Mouse (Mus musculus) E14TG2a.4 (cell line): ENCODE data around the gene Enkd1.

Experiments
- CTCF ChIP-seq: conservative IDR thresholded peaks from 2 replicates; pipeline ENCODE4 v1.5.1; 2014; ENCODE audit warnings: low read length
- NANOG ChIP-seq: IDR thresholded peaks from 2 replicates; pipeline ENCODE4 v1.6.1; 2014; ENCODE audit warnings: borderline replicate concordance, low read length, mixed read lengths
- POU5F1 ChIP-seq: IDR thresholded peaks from 2 replicates; pipeline ENCODE4 v1.6.1; 2014; ENCODE audit warnings: low read length, borderline replicate concordance

DNA sequence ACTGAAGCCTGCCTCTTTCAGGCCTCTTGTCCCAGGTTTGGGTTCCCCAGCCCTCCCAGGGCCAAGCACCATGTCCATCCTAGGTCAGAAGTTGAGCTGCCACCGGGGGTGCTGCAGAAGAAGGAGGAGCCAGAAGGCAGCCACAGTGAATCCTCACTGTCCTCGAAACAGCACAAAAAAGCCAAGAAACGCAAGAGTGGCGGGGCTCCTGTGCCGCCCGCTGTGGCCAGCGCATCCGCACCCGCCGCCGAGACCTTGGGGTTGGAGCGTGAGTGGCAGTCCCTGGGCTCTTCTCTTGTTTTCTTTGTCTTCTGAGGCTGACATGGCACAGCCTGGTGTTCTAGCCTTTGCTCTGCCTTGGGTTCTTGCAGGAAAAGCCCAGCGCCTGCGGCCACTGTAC lies 1.3 kb upstream of the Enkd1 start:
- TF ChIP-seq CTCF = no peak
- no peak for TF ChIP-seq POU5F1
- TF ChIP-seq NANOG = no peak
